Mouse (Mus musculus): ENCODE measurements around the gene Gm14325. TPM values are rescaled to one million over a fixed set of nuclear protein-coding genes. Genes with fewer than 3 reads are reported as not detected.

Gene Gm14325
- polyA plus RNA-seq (2012; rRNA removed), result not detected in 2 replicates

GRCm38 (mm10) chr2:177839901-177840663 is at the start of gene Gm14325:
Gm14325 (minus strand) TSS chr2:177840336.

Other genes with a start within 250 kb of the Gm14325 start
- gene Gm14322, start 81.0 kb downstream of the Gm14325 start, polyA plus RNA-seq (2012; rRNA removed), result 0.17 TPM in 1 of 2 replicates, not detected in the other
- gene Gm14327, start 56.8 kb upstream of the Gm14325 start, polyA plus RNA-seq (2012; rRNA removed), result 0.13 TPM in 1 of 2 replicates, not detected in the other
- gene Zfp972, start 85.3 kb upstream of the Gm14325 start, polyA plus RNA-seq (2012; rRNA removed), result not detected in 2 replicates
- gene Gm14326, start 117.0 kb upstream of the Gm14325 start, polyA plus RNA-seq (2012; rRNA removed), result 0.67 TPM in 1 of 2 replicates, not detected in the other
- 0.23 TPM in 1 of 2 replicates, not detected in the other for gene Zfp971, start 182.9 kb upstream of the Gm14325 start, polyA plus RNA-seq (2012; rRNA removed)
- 0.16 TPM in 1 of 2 replicates, not detected in the other for gene Zfp931, start 238.1 kb upstream of the Gm14325 start, polyA plus RNA-seq (2012; rRNA removed)

All from stomach, adult 2 months (tissue).